Mouse (Mus musculus): ENCODE data around the gene Selenop.

GRCm38 (mm10) chr15:3222803-3223437 lies 45.4 kb upstream of the Selenop start:
- TF ChIP-seq CTCF (IDR thresholded peaks at IDR 0.05; ENCODE audit: extremely low read depth, insufficient read depth, low read length) (no peak), POLR2A (IDR thresholded peaks at IDR 0.05; ENCODE audit: extremely low read depth, insufficient read depth, low read length) (no peak)
